Mouse (Mus musculus) urinary bladder, postnatal 25 days (tissue): ENCODE data around the gene H2-M10.1.
"Not testable (repeated sequence)": the region's sequence is repeated elsewhere in the genome, so short reads cannot be mapped to it uniquely, and the experiment has no call there.

Source experiments
- DNase-seq: peaks from one replicate; pipeline ENCODE4 v3.0.0; 2022; ENCODE audit warnings: low spot score

H2-M10.1 gene

DNA sequence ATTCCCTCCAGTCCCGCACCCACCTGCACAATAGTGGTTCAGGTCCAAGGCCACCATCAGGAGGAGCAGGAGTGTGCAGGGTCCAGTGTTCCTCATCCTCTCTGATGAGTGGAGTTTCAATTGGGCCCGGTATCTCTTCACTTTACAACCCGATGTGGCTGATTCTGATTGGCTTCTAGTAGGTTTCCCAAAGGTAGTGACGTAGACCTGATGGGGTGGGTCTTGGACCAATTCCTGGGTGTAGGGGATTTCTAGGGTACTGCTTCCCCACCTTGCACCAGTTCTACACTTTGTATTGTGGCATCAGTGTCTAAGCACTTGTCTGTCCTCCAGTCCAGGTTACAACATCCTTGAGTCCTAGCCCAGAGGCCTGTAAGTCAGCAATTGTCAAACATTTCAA lies at the start of gene H2-M10.1:
Gene H2-M10.1, minus strand, starts transcription at position 101 of the 400 bp plus-strand sequence.
- no peak for DNase-seq

DNA sequence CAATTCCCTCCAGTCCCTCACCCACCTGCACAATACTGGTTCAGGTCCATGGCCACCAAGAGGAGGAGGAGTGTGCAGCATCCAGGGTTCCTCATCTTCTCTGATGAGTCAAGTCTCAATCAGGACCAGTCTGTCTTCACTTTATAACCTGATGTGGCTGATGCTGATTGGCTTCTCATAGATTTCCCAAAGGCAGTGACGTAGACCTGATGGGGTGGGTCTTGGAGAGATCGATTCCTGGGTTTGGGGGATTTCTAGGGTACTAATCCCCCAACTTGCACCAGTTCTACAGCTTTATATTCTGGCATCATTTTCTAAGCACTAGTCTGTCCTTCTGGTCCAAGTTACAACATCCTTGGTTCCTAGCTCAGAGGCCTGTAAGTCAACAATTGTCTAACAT lies 42.4 kb upstream of the H2-M10.1 start, which contains the start of gene H2-M10.3:
Gene H2-M10.3, minus strand, starts transcription at position 101 of the 400 bp plus-strand sequence.
- not testable (repeated sequence) for DNase-seq

DNA sequence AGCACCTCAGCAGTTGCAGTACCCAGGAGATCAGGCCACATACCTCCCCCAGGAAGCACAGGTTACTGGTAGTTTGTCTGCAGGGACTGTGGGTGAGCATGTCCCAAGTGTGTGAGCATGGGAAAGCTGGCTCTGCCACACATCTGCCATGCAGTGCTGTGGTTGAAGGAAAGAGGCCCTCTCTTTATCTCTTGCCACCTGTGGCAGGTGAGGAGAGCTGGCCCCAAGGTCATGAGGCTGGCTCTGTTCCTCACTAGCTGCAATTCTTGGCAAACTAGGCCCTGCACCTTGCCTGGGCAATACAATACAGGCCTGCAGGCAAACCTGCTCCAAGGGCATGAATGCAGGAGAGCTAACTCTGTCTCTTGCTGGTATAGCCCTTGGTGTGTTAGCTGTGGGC lies 36.4 kb upstream of the H2-M10.1 start:
- not testable (repeated sequence) for DNase-seq

DNA sequence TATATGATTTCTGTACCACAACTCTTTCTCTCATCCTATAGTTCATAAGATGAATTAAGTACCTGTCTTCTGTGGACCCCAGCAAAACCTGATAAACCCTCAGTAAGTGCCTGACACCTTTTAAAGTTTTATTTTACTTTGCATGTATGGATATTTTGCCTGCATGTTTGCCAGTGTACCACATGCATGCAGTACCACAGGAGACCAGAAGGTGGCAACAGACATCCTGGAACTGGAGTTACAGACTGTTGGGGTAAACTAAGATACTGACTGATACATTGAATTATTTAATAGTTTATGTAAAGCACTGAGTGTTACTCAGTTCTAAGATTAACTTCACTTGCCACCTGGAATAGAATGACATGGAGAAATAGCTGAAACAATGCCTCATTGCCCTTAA lies 31.6 kb upstream of the H2-M10.1 start:
- peak; percentile 10 for DNase-seq

DNA sequence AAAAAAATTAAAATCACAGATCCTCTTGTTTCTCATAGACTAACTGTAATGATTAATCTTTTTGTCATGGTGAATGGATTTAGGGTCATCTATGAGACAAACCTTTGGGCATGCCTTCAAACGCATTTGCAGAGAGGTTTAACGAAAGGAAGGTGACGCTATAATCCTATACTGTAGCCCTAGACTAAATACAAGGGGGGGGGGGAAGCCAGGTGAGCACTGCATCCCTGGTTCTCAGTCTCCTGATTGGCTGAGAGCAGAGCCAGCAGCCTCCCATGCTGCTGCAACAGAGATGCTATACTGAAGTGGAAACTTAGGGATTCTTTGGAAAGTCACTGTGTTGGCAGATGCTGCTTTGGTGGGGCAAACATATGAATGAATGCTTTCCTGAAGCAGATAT lies 29.8 kb upstream of the H2-M10.1 start:
- DNase-seq = no peak

DNA sequence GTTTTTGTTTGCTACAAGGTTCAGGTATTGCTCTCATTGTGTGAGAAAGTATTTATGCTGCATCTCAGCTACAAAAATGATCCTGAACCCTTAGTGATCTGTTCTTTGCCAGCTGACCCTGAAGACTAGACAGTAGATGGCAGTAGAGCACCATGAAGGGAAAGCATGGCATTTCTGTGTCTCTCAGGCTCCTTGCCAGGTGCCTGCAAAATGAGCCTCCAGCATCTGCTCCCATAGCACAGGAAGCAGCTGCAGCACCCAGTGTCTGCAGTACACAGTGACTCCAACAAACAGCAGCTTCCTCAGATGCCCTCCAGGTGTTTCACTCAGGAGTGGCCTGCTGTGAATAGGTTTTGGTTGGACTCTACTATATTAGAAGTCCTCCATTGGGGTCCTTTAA lies 29.4 kb upstream of the H2-M10.1 start:
- DNase-seq = peak; percentile 5

DNA sequence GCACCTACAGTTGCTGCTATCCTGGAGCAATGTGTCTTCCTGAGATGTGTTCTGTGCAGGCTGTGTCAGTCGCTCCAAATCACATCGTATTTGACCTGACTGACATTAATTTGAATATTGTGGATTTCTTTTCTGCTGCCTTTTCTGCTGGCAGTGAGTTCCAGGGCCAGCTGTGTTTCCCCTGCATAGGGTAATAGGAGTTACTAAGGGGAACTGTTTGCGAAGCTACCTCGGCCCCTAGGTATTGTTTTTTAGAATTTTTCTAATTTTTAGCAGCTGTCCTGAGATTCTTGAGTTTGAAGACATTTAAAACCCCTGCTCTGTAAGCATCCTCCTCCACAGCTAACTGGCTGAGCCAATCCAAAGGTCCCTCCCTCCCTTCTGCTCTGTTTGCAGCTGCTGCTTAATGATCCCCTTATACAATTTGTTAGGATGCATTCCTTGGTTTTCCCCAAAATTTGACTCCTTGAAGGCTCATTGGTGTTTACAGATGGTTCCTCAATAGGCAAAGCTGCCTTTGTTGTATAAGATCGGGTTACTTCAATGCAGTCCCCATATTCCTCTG lies 10.2 kb downstream of the H2-M10.1 start:
- DNase-seq = no peak

DNA sequence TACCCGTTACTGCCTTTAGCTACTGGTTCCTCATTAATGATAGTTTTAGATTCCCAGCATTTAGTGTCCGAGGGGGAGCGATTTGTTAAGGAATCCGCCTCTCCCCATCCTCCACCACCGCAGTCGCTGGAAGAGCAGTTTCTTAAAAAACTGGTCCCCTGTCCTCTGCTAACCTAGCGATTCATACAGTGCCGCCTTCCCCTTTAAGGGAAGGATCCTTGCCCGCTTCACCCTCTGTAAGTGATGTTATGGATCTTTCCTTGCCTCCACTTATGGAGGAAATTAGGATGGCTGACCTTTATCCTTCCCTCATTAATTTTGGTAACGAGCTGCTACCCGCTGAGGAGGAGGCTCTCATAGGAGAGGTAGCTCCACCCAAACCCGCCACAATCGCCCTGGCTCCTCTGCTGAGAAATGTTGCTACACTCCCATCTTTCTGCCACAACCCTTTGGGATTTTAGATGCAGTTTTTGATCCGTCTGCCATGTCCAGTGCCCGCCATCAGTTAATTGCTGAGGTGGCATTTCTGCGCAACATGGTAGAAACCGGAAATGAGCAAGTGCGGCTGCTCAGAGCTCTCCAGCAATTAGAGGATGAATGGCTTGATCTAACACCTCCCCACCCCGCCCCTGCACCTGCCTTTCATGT lies 10.8 kb downstream of the H2-M10.1 start:
- DNase-seq = peak; percentile 26

DNA sequence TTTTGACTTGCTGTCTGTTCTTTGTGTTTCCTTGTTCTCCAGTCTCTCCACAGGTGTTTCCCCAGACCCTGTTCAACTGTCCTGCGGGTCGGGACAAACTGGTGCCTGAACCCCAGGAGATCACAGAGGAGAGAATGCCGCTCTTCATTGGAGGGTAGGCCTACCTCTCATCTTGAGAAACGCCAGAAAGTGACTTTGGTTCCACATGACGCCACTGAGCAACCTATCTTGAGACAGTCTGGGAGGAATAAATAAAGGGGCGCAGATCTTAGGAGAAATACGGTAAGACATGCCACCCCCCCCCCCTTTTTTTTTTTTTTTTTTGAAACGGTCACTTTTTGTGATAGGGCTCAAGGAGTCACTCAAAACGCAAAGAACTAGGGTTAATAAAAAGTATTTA lies 11.4 kb downstream of the H2-M10.1 start:
- DNase-seq = no peak

DNA sequence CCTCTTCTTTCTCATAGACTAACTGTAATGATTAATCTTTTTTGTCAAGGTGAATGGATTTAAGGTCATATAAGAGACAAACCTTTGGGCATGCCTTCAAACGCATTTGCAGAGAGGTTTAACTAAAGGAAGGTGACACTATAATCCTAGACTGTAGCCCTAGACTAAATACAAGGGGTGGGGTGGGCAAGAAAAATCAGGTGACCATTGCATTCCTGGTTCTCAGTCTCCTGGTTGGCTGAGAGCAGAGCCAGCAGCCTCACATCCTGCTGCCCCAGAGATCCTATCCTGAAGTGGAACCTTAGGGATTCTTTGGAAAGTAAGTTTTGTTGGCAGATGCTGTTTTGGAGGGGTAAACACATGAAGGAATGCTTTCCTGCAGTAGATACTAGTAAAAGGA lies 16.7 kb downstream of the H2-M10.1 start:
- no peak for DNase-seq

DNA sequence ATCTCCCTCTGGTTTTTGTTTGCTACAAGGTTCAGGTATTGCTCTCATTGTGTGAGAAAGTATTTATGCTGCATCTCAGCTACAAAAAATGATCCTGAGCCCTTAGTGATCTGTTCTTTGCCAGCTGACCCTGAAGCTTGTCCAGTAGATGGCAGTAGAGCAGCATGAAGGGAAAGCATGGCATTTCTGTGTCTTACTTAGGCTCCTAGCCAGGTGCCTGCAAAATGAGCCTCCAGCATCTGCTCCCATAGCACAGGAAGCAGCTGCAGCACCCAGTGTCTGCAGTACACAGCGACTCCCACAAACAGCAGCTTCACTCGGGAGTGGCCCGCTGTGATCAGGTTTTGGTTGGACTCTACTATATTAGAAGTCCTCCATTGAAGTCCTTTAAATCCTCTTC lies 17.1 kb downstream of the H2-M10.1 start:
- peak; percentile 50 for DNase-seq

DNA sequence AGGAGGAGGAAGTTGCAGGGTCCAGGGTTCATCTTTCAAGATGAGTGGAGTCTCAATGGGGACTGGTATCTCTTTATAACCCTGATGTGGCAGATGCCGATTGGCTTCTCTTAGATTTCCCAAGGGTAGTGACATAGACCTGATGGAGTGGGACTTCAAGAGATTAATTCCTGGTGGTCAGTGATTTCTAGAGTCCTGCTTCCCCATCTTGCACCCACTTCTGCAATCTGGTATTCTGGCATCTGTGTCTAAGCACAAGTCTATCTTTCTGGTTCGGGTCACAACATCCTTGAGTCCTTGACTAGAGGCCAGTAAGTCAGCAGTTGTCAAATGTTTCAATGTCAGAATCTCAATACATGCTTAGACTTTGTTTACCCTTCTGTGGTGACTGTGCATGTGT lies 39.6 kb downstream of the H2-M10.1 start, which contains the start of gene H2-M10.2:
Gene H2-M10.2, minus strand, starts transcription at position 101 of the 400 bp plus-strand sequence.
- DNase-seq = no peak

DNA sequence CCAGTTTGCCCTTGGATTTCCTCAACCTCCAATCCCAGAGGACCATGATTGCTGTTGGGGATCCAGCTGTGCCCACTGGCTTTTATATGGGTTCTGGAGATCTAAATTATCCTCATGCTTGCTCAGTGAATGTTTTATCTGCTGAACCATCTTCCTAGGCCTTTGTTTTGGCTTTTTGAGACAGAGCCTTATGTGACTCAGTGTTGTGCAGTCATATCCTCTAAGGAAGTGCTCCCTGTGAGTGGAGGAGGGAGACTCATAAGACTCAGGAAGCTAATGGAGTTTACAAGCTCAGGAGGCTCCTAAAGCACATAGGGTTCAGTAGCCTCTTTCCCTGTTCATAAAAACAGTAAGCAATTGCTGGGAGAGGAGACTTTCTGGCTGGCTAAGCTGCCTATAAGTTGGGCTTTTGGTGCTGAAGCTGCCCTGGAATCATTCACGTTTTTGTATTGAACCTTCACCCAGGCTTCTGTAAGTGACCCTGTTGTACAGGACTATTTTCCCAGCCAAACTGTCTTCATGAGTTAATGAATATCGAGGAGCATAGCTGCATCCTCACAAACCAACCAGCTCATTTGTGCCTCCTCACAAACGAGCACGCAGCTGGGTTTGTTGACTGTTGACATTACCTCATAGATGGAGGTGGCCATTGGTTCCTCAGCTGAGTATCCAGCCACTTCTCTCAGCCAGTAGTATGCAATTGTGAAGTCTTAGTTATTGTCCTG lies 44.3 kb downstream of the H2-M10.1 start:
- no peak for DNase-seq

DNA sequence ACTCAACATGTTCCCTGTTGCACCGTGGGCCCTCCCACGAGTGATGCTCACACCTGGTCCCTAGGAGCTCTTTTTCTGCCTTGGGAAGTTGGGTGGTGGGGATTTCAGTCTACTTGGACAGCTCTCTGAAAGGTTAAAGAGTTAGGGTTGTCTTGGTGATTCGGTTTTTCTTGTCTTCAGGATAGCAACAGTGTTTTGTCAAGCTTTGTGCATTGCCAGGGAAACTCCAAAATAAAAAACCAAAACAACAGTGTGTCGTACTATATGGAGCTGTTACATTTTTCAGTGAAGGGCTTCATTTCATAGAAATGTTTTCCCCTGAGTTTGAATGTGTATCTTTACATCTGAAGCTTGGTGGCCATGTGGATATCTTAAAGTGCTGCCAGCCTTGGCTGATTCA lies 51.2 kb downstream of the H2-M10.1 start:
- no peak for DNase-seq

DNA sequence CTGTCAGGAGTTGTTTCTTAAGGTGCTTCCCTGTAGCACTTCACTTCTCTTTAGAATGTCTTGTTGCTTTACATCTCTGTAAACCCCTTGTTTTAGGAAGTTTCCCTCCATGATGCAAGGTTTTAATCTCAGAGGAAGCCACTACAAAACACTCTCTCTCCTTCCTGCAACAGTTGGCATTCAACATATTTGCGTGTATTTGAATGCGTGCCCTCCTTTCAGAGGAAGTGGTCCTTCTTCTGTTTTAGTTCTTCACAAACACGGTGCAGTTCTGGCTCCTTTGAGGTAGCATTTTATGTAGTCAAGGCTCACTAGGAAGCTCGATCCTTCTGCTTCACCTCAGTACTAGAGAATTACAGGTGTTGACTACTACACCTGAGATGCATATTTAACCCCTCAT lies 52.2 kb downstream of the H2-M10.1 start:
- DNase-seq = no peak
